Mouse (Mus musculus) adrenal gland, postnatal 0 days (tissue): ENCODE data around the gene Ptprn. TPM values are rescaled to one million over a fixed set of nuclear protein-coding genes. Genes with fewer than 3 reads are reported as not detected.

Experiments
- microRNA-seq: library from miRNA; unstranded; fragments of <30 nt; microRNA quantifications from one replicate; pipeline ENCODE4, GENCODE M21; 2016; ENCODE audit warnings: borderline replicate concordance; ENCODE audit not compliant: insufficient number of aligned reads
- polyA plus RNA-seq: library from polyadenylated mRNA; unstranded; fragments of >200 nt; fragmentation: Nextera tagmentation; extraction: Ambion mirVana; gene quantifications from 2 replicates; pipeline ENCODE4 v1.2.1, GENCODE M21; 2015

Ptprn gene
- 33.3 and 44.0 TPM in 2 replicates for polyA plus RNA-seq

GRCm38 (mm10) chr1:75264091-75264880, at the start of gene Ptprn:
TSS of gene Ptprn (minus strand) at chr1:75264502.

GRCm38 (mm10) chr1:75278228-75278627, 13.9 kb upstream of the Ptprn start, which contains the start of gene Resp18:
TSS of gene Resp18 (minus strand) at chr1:75278415.

GRCm38 (mm10) chr1:75236117-75237050, 27.9 kb downstream of the Ptprn start, which contains the start of gene Dnajb2:
TSS of gene Dnajb2 (plus strand) at chr1:75236406.

GRCm38 (mm10) chr1:75231664-75232152, 32.6 kb downstream of the Ptprn start, which contains the start of gene A630095N17Rik:
TSS of gene A630095N17Rik (minus strand) at chr1:75232102.

DNA sequence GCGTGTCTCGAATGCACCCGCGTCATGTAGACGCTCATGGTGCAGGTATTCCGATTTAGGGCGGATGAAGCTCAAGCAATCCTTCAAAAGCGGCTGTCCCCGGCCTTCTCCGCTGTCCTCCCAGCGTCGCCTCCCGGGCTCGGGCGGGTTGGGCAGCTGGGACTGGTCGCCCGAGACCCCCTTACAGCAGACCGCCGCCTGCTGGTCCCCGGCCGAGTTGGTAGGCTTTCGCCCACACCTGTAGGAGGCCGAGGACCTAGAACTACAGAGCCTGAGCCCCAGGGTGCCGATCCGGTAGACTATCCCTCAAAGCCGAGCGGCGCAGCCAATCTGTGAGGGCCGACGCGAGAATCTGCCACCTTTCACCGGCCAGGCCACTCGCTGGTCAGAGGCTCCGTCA, 44.8 kb downstream of the Ptprn start, which contains the start of gene Tuba4a:
Tuba4a (minus strand) TSS at position 335 of the 400 bp plus-strand sequence.

DNA sequence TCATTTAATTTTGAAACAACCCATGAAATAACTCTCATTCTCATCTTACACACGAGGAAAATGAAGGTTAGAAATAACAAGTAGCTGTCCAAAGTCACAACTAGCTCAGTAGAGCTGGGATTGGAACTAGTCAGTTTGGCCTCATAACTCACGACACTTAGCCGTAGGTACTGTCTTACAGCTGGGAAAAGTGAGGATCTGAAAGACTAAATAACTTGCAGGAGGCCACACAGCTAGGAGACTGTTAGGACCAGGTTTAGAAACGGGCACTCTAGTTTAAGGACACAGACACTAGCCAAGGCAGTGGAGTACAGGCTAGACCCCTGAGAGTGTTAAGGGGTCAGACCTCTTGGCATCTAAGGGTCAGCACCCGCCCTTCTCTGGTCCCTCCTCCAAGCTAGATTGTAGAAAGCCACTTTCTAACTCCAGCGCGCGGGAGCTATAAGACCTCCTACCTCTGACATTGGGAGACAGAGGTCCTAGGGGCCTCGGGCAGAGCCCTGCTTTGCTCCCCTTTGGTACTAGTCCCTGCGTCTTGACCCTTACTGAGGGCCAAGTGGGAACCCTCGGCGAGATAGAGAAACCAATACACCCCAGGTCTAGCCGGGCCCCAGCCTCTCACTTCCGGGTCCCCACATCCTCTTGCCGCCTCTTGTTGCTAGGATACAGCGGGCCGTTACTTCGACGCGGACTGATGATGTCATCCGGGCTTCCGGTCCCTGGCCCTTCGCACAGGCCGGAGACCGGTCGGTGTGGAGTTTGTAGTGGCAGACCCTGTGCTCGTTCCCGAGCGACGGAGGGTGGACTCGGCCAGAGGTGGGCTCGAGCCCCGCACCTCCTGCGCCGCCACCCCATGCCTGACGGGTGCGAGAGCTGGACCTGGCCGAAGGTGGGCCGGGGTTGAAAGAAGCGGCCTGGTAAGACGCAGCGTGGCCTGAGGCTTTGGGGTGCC, 53.9 kb downstream of the Ptprn start, which contains the start of the genes Glb1l and Stk16:
Glb1l (minus strand) TSS at position 678 of the 952 bp plus-strand sequence.
Stk16 (plus strand) TSS at position 703 of the 952 bp plus-strand sequence.

Small RNA genes within 50 kb of the gene (microRNA-seq; reads per million reads assigned to microRNA genes)
- gene Gm27943, result not detected

Other genes starting within 250 kb of the Ptprn start
- gene Nhej1, start 139.3 kb downstream of the Ptprn start, polyA plus RNA-seq, result 6.6 and 7.8 TPM in 2 replicates
- 0.58 and 1.6 TPM in 2 replicates for gene Slc23a3, start 130.6 kb downstream of the Ptprn start, polyA plus RNA-seq
- 27.1 and 45.5 TPM in 2 replicates for gene Cnppd1, start 121.8 kb downstream of the Ptprn start, polyA plus RNA-seq
- 61.8 and 69.4 TPM in 2 replicates for gene Retreg2, start 121.7 kb downstream of the Ptprn start, polyA plus RNA-seq
- 41.2 and 47.4 TPM in 2 replicates for gene Zfand2b, start 95.9 kb downstream of the Ptprn start, polyA plus RNA-seq
- 17.2 and 24.7 TPM in 2 replicates for gene Abcb6, start 84.1 kb downstream of the Ptprn start, polyA plus RNA-seq
- gene Ankzf1, start 72.4 kb downstream of the Ptprn start, polyA plus RNA-seq, result 11.5 and 19.9 TPM in 2 replicates
- 23.3 and 27.3 TPM in 2 replicates for gene Atg9a, start 72.3 kb downstream of the Ptprn start, polyA plus RNA-seq
- 8.6 and 14.4 TPM in 2 replicates for gene Glb1l, start 53.7 kb downstream of the Ptprn start, polyA plus RNA-seq
- 65.9 and 90.8 TPM in 2 replicates for gene Stk16, start 53.7 kb downstream of the Ptprn start, polyA plus RNA-seq
- gene Tuba4a, start 44.6 kb downstream of the Ptprn start, polyA plus RNA-seq, result 20.2 and 27.9 TPM in 2 replicates
- not detected in 2 replicates for gene A630095N17Rik, start 32.4 kb downstream of the Ptprn start, polyA plus RNA-seq
- 21.8 and 24.0 TPM in 2 replicates for gene Dnajb2, start 28.1 kb downstream of the Ptprn start, polyA plus RNA-seq
- 153 and 191 TPM in 2 replicates for gene Resp18, start 13.9 kb upstream of the Ptprn start, polyA plus RNA-seq
- gene Dnpep, start 53.5 kb upstream of the Ptprn start, polyA plus RNA-seq, result 133 and 170 TPM in 2 replicates
- gene Des, start 95.8 kb upstream of the Ptprn start, polyA plus RNA-seq, result 22.3 and 29.9 TPM in 2 replicates
- gene Speg, start 110.8 kb upstream of the Ptprn start, polyA plus RNA-seq, result 37.1 and 42.3 TPM in 2 replicates
- 68.1 and 95.9 TPM in 2 replicates for gene Gmppa, start 171.4 kb upstream of the Ptprn start, polyA plus RNA-seq
- gene Asic4, start 185.9 kb upstream of the Ptprn start, polyA plus RNA-seq, result 4.5 and 6.8 TPM in 2 replicates
- gene Chpf, start 214.8 kb upstream of the Ptprn start, polyA plus RNA-seq, result 45.8 and 51.6 TPM in 2 replicates
- gene Tmem198, start 215.0 kb upstream of the Ptprn start, polyA plus RNA-seq, result 5.4 and 10.3 TPM in 2 replicates
- gene Obsl1, start 241.9 kb upstream of the Ptprn start, polyA plus RNA-seq, result 58.6 and 64.4 TPM in 2 replicates
- 68.0 and 193 TPM in 2 replicates for gene Inha, start 242.6 kb upstream of the Ptprn start, polyA plus RNA-seq